Mouse (Mus musculus) cerebellum, adult 9-11 months (tissue): Measurements from ENCODE around the gene A4galt.

Source experiments
- DNase-seq: peaks from one replicate; pipeline ENCODE4 v3.0.0; 2022

A4galt gene

DNA sequence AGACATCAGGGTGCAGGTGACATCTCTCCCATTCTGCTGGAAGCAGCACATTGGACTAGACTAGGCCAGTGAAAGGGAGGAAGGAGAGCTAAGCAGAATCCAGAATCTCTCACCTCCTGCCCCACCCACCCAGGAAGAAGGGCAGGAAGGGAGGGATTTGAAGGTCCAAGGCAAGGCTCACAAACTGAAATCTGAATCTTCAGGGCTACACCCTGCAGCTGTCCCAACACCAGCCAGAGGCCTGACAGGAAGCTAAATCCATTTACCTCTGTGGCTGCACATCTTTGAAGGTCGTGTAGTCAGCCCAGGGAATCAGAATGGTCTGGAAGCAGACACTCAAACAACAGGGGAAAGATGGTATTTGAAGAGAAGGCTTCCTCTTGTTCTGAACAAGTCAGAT lies 13.7 kb upstream of the A4galt start:
- no peak for DNase-seq

GRCm38 (mm10) chr15:83263405-83263804 lies 11.8 kb upstream of the A4galt start:
- DNase-seq = no peak

GRCm38 (mm10) chr15:83257906-83258305 lies 6.3 kb upstream of the A4galt start:
- DNase-seq = no peak

DNA sequence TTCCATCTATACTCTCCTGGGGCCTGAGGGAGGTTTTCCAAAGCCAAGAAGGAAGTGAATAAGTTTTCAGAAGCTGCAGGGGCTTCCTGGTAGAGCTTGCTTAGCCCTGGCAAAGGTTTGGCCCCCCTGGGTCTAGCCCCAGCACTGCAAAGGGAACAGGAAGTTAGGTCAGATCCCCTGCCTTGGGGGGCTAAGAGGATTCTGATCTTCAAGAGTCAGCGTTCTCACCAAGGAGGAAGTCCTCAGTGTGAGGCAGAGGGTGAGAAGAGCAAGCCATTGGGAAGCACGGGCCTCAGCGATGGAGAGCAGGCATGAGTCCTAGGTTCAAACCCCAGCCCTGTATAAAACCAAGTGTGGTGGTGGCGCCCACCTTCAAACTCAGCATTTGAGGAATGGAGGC lies 4.9 kb upstream of the A4galt start:
- DNase-seq = no peak

DNA sequence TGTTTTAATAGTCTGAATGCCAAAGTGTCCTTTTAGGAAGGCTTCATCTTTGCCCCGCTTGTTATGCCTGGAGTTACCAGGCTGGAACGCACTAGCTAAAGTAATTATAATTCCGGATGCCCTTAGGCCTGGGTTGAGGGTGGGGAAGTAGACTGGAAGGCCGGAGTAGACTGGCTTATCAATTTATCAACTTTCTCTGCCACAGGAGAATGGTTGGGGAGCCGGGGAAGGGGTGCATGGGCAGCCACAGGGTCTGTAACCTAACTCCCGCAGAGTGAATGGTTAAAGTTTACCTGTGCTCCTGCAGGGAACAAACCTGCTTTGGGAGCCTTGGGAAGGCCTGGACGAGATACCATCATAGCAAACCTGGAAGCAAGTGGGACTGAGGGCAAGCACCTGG lies 4.4 kb upstream of the A4galt start:
- DNase-seq = no peak

DNA sequence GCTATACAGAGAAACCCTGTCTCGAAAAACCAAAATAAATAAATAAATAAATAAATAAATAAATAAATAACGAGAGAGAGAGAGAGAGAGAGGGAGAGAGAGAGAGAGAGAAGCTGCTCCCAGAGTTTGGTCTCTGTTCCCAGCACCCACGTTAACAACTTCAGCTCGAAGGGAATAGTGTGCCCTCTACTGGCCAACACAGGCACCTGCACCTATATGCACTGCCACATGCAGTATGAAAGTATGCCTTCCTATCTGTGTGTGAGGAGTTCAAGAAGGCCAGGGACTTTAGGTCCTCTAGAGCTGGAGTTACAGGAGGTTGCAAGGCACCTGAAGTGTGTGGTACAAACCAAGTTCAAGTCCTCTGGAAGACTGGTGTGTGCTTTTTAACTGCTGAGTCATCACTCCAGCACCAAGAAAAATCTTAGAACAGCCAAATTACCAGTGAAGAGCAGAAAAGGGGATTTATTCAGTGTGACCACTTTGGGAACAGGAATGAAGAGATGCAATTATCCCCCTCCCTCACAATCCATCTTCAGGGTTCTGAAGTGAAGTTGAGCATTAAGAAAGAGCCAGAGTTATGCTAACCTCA lies 3.7 kb upstream of the A4galt start:
- no peak for DNase-seq

DNA sequence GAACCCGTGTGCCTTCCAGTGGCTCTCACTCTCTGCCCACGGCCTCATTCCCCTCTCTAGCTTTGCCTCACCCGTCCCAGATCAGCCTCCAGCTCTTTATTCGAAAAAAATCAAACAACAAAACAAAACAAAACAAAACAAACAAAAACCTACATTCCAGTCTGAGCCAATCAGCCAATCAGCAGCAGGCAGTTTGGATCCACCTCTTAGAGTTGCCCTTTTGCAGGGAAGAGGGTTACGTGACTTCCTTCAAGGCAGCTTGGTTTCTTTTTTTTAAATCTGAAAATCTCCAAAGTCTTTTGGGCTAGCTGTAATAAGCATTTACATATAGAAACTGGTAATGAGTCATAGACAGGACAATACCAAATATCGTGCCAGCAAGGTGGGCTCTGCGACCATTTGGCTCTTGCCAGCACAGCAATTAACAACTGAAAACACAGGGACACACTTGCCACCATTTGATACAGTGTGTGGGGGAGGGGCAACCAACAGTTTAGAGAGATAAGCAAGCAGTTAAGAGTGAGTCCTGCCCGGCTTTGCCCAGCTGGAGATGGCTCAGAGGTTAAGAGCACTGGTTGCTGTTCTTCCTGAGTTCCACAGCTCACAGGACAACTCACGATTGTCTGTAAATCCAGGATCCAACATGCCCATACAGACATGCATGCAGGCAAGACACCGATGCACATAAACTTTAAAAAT lies 2.9 kb upstream of the A4galt start:
- DNase-seq = no peak

DNA sequence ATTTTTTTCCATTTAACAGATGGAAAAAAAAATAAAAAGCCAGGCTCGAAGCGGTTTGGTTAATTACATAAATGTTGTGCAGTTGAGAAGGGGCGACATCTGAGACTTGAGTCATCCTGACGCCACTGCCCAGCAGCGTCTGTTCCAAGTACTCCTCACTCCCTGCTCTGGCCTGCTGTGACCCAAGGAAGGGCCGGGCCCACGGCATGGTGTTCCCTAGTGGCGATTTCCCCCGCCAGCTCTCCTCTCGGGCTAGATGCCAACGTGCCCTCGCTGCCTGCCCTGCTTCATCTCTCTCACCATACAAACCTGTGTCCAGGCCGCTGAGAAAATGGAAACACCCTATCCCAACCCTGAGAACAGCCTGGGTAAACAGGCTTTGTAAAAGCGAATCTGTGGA lies 486 bp upstream of the A4galt start:
- DNase-seq = no peak

GRCm38 (mm10) chr15:83250651-83251175 lies 861 bp downstream of the A4galt start:
- DNase-seq = no peak

- no peak for DNase-seq
Measured at GRCm38 (mm10) chr15:83249535-83250287, 1.9 kb downstream of the A4galt start.

GRCm38 (mm10) chr15:83248236-83248844 lies 3.2 kb downstream of the A4galt start:
- no peak for DNase-seq

GRCm38 (mm10) chr15:83244371-83244770 lies 7.2 kb downstream of the A4galt start:
- no peak for DNase-seq

GRCm38 (mm10) chr15:83241961-83242680 lies 9.5 kb downstream of the A4galt start:
- DNase-seq = no peak

- DNase-seq = no peak
Measured at GRCm38 (mm10) chr15:83241497-83241896, 10.1 kb downstream of the A4galt start.

GRCm38 (mm10) chr15:83237460-83238243 lies 13.9 kb downstream of the A4galt start:
- no peak for DNase-seq

- DNase-seq = no peak
Measured at GRCm38 (mm10) chr15:83236824-83237223, 14.8 kb downstream of the A4galt start.

GRCm38 (mm10) chr15:83233219-83233992 lies 18.2 kb downstream of the A4galt start:
- DNase-seq = peak; percentile 86

- no peak for DNase-seq
Measured at GRCm38 (mm10) chr15:83227559-83227958, 24.0 kb downstream of the A4galt start.

DNA sequence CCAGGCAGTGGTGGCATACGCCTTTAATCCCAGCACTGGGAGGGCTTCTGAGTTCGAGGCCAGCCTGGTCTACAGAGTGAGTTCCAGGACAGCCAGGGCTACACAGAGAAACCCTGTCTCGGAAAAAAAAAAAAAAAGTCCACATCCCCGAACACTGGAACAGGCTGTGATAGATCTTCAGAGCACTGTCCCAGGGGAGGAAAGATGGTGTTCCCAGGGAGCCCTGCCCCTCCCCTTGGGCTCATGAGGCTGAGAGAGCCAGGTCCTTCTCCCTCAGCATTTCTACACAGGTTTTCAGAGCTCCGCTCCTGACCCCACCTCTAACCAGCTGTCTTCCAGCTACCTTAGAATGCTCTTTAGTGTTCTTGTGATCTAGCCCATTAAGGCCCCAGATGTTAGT lies 24.7 kb downstream of the A4galt start:
- DNase-seq = no peak

DNA sequence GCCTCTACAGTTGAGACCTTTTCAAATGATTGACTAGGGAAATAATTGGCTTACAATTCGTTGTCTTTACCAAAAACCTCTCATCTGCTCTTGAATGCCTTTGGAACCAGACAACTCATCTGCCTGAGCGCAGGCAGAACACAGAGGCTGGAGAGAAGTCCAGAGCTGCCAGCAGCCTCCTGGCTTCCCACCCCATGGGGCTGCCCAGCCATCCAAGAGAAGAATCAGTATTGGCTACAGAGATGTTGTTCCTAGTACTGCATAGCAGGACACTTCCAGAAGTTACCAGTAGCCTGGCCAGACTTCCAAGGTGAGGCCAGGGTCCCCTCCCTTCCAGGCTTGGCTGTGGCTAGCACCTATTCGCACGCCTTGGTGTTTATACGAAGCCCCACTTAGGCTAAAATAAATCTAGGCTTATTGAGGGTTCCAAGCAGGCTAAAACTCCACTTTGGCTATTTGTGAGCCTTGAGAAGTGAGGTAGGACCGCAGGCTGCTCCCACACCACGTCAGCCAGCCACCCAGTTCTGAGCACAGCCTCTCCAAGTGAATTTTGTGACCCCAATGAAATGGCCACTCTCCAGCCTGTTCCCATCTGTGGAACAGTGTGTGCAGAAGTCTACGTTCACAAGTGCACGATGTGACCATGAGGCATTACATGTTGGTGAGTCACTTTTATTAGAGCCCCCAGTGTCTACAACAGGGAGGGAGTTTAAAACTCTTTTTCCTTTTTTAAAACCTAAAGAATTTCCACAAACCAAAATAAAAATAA lies 25.3 kb downstream of the A4galt start:
- no peak for DNase-seq
